Mouse (Mus musculus) urinary bladder, postnatal 10 days (tissue): Measurements from ENCODE around the gene Stk38.
A peak's percentile ranks its signal among the peaks of the same experiment; 100 is the strongest.
"Not testable (repeated sequence)": the region's sequence is repeated elsewhere in the genome, so short reads cannot be mapped to it uniquely, and the experiment has no call there.

Experiments used
- DNase-seq: peaks from one replicate; pipeline ENCODE4 v3.0.0; 2022; ENCODE audit warnings: low spot score

The Stk38 gene

DNA sequence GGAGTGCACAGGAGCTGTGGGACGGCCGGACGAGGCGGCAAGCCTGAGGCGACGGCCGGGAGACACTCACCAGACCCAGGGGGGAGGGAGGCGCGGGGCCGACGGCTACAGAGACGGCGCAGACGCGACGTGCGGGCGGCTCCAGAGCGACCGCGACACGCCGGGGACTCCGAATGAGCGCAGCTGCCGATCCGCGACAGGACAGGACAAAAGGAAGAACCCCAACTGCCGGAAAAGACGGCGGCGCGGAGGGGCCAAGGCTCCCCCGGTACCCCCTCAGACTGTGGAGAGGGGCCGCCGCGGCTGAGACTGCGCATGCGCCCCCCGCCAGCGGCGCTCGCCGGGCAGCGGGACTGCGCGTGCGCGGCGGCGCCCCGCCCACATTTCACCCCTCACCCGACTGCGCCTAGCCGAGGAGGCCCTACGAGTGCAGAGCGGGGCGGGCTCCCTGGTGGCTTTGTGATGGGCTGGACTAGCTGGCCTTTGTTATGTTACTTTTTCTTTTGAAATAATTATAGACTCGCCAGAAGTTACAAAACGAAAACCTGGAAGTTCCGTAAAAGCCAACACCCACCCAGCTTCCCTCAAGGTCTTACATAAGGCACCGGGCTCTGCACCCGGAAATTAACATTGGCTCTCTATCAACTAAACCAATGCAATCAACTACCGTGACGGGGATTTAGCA lies at the start of gene Stk38:
Gene Stk38, minus strand, starts transcription at position 355 of the 685 bp plus-strand sequence.
- peak; percentile 68 for DNase-seq

DNA sequence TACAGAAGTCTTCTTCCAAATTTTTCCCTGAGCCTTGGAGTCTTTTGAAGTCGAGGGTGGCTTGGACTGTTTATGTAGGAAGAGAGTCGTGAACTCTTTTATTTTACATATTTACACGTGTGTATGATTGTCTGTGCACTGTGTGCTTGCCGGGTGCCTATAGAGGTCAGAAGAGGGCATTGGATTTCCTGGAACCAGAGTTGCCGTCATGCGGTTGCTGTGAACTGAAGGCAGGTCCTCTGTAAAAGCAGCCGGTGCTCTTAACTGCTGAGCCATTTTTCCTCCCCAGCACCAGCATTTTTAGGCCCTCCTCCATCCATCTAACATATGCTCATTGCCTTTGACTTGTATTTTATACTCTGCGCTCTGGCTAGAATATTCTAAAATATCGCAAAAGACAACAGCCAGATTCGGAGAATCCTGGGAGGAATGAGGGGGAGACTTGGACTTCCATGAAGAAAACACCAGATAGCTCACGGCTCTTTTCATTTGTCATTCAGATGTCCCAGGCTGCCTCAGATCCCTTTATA lies 49.6 kb upstream of the Stk38 start:
- no peak for DNase-seq

DNA sequence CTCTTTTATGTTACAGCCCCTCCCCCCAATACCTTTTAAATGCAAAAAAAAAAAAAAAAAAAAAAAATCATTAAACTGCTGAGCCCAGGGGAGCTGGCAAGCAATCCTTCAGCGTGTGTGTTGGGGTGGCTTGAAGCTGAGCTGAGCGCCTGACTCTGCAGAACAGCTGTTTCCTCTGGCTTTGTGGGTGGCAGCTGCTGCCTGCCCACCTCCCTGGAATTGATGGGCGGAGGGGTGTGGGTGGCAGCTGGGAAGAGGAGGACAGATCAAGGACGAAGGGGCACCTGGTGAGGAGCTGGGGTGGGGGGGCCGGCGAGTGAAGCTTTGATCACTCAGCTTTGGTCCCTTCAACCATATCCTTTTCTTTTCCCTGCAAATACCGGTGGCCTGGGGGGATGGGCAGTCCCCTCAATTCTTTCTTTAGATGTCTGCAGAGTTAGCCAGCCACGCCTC lies 48.9 kb upstream of the Stk38 start:
- no peak for DNase-seq

DNA sequence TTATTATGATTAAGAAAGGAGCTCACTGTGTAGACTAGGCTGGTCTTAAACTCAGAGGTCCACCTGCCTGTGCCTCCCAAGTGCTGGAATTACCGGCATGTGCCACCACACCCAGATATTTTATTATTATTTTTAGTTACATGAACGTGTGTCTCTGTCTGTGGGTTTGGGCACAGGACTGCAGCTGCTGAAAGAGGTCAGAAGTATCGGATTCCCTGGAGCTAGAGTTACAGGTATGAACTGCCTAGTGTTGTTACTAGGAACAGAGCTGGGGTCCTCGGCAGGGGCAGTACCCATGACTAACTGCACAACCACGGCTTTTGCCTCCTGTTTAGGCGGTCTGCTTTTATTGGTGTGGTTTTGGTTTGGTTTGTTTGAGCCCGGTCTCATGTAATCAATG lies 48.4 kb upstream of the Stk38 start:
- no peak for DNase-seq

DNA sequence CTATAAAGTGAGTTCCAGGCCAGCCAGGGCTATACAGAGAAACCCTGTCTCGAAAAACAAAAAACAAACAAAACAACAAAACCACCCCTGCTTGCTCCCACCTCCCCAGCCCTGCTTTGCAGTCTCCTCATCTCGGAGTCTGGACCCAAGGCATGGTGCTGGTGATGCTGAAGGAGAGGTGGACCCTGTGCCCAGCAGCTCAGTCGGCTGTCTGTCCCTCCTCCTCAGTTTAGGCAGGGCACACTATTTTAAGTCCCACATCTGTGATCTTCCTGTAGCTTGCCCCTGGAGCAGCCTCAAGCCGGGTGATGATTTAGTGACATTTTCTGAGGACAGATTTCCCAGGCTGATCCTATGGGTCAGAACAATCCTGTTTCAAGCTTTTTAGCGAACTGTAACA lies 47.8 kb upstream of the Stk38 start:
- no peak for DNase-seq

DNA sequence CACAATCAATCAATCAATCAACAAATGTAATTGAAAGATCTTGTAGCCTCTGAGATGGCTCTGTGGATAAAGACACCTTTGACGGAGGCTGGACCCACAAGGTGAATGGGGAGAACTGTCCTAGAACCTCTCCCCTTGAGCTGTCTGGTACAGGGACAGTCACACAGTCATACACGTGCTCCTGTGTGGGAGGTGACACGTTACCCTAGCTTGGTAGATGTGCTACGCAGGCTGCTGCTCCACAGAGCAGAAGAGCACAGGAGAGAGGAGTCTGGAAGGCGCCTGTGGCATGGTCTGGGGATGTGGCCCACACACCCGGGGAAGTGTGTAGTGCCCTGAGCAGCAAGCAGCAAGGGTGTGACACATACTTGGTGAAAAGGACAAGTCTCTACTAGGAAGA lies 46.6 kb upstream of the Stk38 start:
- DNase-seq = no peak

DNA sequence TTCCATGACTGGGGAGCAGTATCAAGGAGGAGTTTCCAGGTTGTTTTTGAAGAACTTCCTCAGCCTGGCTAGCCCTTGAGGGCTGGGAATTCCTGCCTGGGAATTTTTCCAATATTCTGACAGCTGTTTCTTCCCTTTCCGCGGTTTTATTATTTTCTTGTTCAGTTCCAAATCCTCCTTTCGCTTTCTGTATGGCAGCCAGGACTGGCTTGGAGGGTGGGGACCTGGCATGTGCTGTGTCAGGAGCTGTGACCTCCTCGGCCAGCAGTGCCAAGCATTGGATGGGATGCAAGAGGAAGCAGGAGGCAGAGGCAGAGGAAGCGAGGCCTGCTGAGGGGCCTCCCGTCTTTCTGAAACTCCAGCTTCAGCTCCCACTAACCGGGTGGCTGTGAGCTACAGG lies 46.0 kb upstream of the Stk38 start:
- no peak for DNase-seq

DNA sequence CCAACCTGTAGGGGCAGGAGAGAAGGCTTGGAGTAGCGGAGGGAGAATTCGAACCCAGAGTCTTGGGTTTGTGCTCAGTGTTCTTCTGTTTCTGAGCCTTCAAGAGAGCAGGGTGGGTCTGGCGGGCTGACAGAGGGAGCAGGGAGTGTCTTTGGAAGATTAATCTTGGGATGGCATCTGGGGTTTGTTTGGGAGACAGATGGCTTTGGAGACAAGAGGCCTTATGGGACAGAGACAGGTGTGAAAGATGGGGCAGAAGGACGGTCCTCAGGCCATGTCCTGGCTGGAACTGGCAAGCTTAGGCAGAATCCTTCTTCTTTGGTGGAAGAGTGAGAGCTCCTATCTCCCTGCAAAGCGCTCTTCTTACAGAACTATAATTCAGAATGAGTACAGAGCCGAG lies 45.3 kb upstream of the Stk38 start:
- no peak for DNase-seq

DNA sequence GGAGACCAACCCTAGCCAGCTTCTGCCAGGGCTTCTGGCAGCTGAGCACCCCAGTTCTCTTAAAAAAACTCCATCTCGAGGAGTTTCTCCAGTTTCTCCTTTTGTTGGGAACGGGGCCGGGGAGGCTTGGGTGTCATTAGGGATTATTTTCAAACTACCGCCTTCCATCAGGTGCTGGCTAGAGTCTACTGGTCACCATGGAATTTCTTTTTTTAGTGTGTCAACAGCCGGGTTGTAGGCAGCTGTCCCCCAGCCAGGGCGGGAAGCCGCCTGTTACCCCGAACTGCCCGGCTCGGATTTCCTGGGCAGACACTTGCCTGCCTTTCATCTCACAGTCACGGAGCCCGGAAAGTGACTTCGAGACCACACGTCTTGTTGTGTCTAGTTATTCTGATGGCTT lies 43.0 kb upstream of the Stk38 start:
- DNase-seq = no peak

DNA sequence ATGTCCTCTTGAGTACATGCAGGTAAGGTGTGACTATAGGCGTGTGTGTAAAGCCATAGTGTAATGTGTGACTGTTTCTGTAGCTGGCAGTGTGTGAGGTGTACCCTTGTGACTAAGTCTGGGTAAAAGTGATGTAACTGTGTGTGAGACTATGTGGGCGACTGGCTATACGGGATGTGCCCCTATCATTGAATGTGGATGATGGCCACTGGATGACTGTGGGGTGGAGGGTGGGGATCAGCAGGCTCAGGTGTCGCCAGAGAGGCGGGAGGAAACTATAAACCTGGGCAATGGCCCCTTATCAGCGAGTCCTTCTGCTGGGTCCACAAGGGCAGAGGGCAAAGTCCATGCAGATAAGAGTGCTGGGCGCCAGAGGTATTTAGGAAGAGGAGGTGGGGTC lies 42.1 kb upstream of the Stk38 start:
- no peak for DNase-seq

DNA sequence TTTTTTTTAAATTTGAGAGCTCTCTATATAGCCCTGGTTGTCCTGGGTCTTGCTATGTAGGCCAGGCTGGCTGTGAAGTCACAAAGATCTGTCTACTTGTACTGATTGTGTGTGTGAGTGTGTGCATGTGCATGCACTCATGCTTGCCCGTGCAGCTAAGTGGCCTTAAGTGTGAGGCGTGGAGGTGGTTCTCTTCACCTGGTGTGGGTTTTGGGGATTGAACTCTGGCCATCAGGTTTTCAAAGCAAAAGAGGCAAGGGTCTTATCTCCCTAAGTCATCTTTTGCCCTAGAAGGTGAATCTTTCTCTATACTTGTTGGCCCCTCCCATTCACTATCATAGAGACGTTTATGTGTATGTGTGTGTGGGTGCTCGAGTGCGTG lies 41.7 kb upstream of the Stk38 start:
- DNase-seq = no peak

DNA sequence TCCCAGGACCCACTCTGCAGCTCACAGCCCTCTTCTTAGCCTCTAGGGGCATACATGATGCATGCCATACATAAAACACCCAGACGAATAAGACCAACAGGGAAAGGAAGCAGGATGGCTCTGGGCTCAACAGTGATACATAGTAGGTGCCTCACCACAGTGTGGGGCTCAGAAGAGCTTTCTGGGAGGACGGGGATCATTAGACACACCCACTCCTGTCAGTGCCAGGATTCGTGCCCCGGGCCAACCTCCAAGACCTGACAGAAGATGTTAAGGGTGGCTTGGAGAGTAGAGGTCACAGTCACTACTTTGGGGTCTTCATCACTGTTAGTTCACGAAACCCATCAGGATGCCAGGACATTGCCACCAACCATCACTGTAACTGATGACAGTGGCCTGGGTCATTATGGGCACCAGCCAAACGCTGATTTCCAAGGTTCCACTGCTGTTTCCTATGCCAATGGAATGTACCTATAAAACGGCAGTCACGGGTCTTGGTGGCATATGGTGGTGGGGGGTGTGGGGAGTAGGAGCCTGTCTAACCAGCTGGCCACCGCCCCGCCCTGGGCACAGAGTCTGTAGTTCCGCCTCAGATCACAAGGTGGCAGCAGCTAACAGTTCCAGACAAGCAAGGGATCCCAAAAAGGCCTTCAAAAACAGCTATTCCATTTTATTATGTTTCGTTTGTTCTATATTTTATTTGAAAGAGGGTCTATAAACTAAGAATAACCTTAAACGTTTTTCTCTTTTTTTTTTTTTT lies 41.1 kb upstream of the Stk38 start:
- peak; percentile 41 for DNase-seq

DNA sequence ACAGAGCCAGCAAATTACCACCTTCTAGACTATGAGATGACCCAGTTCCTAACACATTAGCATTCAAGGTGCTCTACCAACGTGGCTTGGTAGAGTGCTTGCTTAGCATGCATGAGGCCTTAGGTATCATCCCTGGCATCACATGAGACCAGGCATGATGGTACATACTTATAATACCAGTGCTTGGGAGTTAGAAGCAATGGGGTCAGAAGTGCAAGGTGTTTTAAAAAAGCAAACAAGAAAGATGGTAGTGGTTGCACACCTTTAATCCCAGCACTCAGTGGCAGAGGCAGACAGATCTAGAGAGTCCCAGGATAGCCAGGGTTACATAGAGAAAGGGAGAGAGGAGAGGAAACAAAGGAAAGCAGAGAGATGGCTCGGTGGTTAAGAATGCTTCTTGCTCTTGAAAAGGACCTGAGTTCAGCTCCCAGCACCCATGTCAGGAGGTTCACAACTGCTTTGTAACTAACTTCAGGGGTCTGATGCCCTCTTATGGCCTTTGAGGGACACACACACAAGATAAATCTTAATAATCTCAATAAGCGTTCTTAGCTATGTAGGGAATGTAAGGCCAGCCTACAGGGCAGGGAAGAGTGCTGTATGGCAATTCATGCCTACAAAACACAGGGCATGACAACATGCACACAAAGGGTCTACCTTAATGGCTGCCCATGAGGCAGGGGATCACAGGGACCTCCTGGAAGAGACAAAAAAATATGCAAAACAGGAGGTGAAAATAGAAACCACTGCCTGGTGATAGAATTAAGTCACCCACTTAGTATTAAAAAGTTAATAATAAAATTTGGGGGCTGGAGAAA lies 40.1 kb upstream of the Stk38 start:
- no peak for DNase-seq

DNA sequence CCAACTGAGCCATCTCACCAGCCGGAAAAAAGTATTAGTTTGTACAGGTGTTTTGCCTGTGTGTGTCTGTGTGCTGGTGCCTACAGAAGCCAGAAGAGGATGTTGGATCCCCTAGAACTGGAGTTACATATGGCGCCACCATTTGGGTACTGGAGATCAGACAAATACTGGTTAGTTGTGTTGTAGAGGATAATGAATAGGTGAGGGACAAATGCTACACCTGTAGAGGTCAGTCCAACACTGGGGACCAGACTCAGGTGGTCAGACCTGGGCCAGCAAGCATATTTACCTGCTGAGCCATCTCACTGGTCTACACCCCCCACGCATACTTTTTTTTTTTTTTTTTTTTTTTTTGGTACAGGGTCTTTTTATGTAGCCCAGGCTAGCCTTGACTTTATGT lies 39.1 kb upstream of the Stk38 start:
- no peak for DNase-seq

DNA sequence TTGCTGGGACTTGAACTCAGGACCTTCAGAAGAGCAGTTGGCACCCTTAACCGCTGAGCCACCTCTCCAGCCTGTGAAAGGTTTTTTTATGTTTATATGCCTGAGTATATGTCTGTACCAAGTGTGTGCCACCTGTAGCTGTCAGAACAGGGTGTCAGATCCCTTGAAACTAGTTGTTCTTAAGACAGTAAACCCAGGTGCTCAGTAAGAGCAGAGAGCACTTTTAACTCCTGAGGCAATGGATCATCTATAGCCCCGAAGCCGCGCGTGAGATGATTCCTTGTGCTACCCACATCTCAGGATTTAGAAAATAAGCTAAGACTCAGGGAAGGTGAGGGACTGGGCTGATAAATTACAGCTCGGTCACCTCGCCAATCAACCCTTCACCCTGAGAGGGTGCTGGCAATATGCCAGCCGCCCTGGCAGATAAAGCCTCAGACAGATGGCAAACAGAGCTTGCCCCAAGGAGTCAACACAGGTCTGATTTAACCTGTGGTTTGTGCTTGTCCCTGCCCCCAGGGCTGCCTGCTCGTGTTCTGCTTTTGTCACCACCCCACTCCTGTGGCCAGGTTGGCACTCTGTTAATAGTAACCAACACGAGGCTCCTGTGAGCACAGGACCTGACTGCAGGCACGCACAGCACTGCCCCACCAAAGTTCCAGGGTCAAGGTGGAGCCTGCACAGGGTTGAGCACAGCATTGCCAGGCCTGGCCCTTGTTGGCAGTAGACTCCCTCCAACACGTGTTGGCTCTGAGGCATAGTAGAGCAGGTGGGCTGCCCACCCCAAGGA lies 38.1 kb upstream of the Stk38 start:
- DNase-seq = no peak

DNA sequence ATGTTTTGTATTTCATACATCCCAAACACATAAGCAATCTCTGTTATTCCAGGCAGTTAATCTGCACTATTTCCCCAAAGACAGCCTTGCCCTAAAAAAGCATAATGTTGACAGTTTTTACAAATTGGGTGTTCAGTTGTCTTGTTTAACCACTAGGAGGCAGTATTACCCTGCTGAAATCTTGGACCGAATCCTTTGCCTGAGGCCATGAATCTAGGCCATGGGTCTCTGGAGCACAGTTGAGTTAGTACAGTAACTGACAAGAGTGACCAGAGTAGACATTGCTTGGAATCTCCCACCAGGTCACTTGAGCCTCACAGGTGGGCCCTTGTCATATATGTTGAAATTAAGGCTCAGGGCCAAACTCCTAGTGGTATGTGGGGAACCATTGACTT lies 37.1 kb upstream of the Stk38 start:
- DNase-seq = no peak

DNA sequence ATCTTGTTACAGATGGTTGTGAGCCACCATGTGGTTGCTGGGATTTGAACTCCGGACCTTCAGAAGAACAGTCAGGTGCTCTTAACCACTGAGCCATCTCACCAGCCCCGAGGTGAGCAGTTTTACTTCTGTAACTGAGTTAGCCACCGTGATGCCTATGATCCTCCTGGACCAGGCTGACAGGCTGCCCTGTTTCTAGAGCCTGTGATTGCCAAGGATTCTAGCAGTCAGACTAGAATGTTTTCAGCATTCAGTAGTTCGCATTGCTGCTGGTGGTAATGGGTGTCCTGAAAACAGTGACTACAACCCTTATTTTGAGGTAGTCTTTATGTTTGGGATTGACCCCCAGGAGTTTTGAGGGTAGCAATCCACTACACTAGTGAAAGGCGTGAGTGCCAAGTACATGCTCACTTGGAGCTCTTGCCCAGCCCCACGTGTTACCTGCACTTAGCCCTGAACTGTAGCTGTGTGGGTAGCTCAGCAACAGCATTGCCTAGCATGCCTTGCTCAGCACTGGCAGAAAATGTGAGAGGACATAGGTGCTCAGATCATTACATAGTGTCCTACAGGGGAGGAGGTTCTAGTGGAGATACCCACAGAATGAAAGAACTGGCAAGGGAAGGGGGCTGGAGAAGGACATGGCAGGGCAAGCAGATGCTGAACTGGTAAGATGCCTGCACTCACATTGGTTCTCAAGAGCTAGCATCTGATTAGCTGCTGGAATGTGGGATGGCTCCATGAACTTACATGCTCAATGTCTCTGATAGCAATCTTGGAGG lies 36.5 kb upstream of the Stk38 start:
- no peak for DNase-seq

DNA sequence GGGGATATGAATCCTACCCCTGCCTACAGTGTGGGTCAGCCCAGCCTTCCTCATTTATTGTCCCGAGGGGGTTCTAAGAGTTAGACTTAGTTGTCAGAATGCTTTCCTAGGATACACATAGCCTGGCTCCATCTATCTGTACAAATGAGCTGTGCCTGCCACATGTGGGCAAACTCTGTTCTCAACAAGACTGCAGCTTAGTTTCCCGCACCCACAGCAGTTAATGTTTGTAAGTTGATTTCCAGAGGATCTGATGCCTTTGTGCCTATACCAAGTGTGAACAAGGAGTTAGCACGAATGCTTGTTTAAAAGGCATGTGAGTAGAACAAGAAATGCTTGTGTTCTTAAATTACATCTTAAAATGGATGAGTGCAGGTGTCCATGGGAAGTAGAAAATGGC lies 35.8 kb upstream of the Stk38 start:
- DNase-seq = no peak

DNA sequence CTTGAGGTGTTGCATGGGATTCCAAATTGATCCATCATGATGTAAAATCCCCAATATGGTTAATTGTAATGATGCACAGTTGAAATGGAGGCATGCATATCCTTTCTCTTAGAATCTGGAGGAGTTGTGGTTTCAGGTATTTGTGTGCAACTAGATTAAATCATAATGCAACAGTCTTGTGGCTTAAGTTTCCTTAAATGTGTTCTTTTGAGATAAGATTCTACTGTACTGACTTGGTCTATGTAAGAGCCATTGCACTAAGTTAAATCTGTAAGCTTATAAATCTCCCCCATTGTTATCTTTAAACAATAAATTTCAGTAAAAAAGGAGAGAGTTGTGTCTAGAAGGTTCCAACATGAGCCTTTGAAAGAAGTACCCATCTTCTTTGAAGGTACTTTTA lies 34.8 kb upstream of the Stk38 start:
- DNase-seq = no peak

DNA sequence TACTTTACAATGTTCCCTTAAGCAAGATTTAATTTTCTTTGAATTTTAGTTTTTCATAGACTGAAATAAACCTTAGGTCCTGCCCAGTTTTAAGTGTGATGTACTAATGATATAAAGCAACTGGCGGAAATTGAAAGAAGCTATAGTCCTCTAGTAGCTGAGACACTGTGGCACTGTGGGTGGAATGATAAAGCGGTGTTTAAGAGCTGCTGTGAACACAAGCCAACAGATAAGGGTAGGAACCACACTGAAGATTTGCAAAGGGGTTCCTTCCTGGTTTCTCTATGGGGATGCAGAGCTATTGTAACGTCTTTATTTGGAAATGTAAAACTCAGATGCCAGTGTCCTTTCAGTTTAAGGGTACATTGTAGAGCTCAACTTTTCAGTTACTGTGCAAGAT lies 33.8 kb upstream of the Stk38 start:
- not testable (repeated sequence) for DNase-seq

DNA sequence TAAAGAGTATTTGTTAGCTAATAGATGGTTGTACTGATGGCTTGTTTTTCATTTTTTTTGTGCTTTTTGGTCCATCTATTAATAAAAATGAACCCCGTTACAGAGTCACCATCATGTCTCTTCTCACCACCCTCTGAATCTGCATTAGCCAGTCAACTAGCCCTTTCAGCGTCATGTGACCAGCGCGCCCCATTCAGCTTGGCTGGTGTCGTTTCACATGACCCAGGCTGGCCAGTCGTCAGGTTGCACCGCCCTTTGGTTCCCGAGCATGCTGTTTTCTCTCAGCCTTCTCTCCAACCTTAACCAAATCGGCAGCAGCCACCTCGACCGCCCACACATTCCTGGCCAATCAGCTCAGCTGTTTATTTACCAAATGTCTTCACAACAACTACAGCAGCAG lies 31.6 kb upstream of the Stk38 start:
- DNase-seq = no peak
